ENCODE assay signal across 8 mouse cellular contexts in genomic region chr10:7589592-7590233, GRCm38 (mm10). TPM values are rescaled to one million over a fixed set of nuclear protein-coding genes. Genes with fewer than 3 reads are reported as not detected.
DNase-seq lines count a peak whose midpoint lies in the region; ATAC-seq and TF ChIP-seq lines count a peak whose summit lies in the region.

Lrp11 (plus strand) TSS chr10:7589800.

- H3K4me3 ChIP-seq in ES-Bruce4 (ENCODE audit: low read depth, low read length): peak within 1 kb of the TSS; percentile 94
- H3K4me3 ChIP-seq in forebrain, embryonic 13.5 days: peak within 1 kb of the TSS; percentile 87
- peak within 1 kb of the TSS; percentile 90 for H3K4me3 ChIP-seq in neural tube, embryonic 15.5 days (replicated peaks)

- ATAC-seq in cerebellum, adult (ENCODE audit: insufficient number of reproducible peaks, low FRiP score, low TSS enrichment): peak; percentile 96
- peak; percentile 98 for ATAC-seq in forebrain, embryonic 13.5 days
- ATAC-seq in neural tube, embryonic 15.5 days (ENCODE audit: low FRiP score): peak; percentile 97

- TF ChIP-seq CTCF in ES-Bruce4 (IDR thresholded peaks at IDR 0.05; ENCODE audit: low read depth, low read length): no peak

- DNase-seq in heart, postnatal 10 days: peak; percentile 95
- DNase-seq in layer of hippocampus, adult 11-12 months (ENCODE audit: low spot score): peak; percentile 87
- peak; percentile 89 to 90 for DNase-seq in lung, adult 18-20 months
- DNase-seq in testis, postnatal 14 days (ENCODE audit: low spot score): peak; percentile 86

- TF ChIP-seq EP300 in ES-Bruce4 (IDR thresholded peaks at IDR 0.05; ENCODE audit: insufficient read depth, low read depth, low read length): no peak

- peaks cover 4% of the 10 kb centered on the region for H3K4me1 ChIP-seq in ES-Bruce4 (ENCODE audit: control insufficient read depth, insufficient read depth, low read length)
- H3K4me1 ChIP-seq in forebrain, embryonic 13.5 days: peaks cover 27% of the 10 kb centered on the region
- H3K4me1 ChIP-seq in neural tube, embryonic 15.5 days: peaks cover 30% of the 10 kb centered on the region

- H3K9ac ChIP-seq in ES-Bruce4 (ENCODE audit: low read depth, poor library complexity, severe bottlenecking): peak within 1 kb of the TSS; percentile 87
- peak within 1 kb of the TSS; percentile 82 for H3K9ac ChIP-seq in forebrain, embryonic 13.5 days
- H3K9ac ChIP-seq in neural tube, embryonic 15.5 days (replicated peaks): peak within 1 kb of the TSS; percentile 77

- H3K9me3 ChIP-seq in ES-Bruce4 (replicated peaks; ENCODE audit: control insufficient read depth, insufficient read depth, low read length, poor library complexity, severe bottlenecking): no peaks in the 10 kb centered on the region
- no peaks in the 10 kb centered on the region for H3K9me3 ChIP-seq in forebrain, embryonic 13.5 days (replicated peaks)
- H3K9me3 ChIP-seq in neural tube, embryonic 15.5 days (replicated peaks): no peaks in the 10 kb centered on the region

- TF ChIP-seq POLR2A in ES-Bruce4 (IDR thresholded peaks at IDR 0.05; ENCODE audit: insufficient read depth, low read length): peak; percentile 71

- H3K27ac ChIP-seq in ES-Bruce4 (ENCODE audit: insufficient read depth, low read length): no peak within 1 kb of the TSS
- H3K27ac ChIP-seq in forebrain, embryonic 13.5 days: peak within 1 kb of the TSS; percentile 75
- H3K27ac ChIP-seq in neural tube, embryonic 15.5 days (replicated peaks): peak within 1 kb of the TSS; percentile 91

- H3K27me3 ChIP-seq in ES-Bruce4 (ENCODE audit: control insufficient read depth, insufficient read depth, low read length, poor library complexity, severe bottlenecking): no peaks in the 10 kb centered on the region
- H3K27me3 ChIP-seq in forebrain, embryonic 13.5 days: peaks cover 14% of the 10 kb centered on the region; the same call in 1 of the 2 replicates
- H3K27me3 ChIP-seq in neural tube, embryonic 15.5 days (replicated peaks): no peaks in the 10 kb centered on the region

- intact Hi-C loops in heart, postnatal 10 days (cut with DNase I): no loop called here

- WGBS in forebrain, embryonic 13.5 days: under 1% methylated on average over 60 of the region's 76 CpGs
- under 1% methylated on average over 70 of the region's 76 CpGs for whole genome bisulfite sequencing in neural tube, embryonic 15.5 days

- H3K4me2 ChIP-seq in forebrain, embryonic 13.5 days: peak within 1 kb of the TSS; percentile 99
- H3K4me2 ChIP-seq in neural tube, embryonic 15.5 days: peak within 1 kb of the TSS; percentile 94

- H3K36me3 ChIP-seq in ES-Bruce4 (ENCODE audit: control insufficient read depth, insufficient read depth, low read length, poor library complexity, severe bottlenecking): no peaks in the 10 kb centered on the region
- H3K36me3 ChIP-seq in forebrain, embryonic 13.5 days (ENCODE audit: poor library complexity, severe bottlenecking): no peaks in the 10 kb centered on the region
- H3K36me3 ChIP-seq in neural tube, embryonic 15.5 days: no peaks in the 10 kb centered on the region

RNA-seq across cellular contexts. Expression of gene Lrp11, which starts in this region (rescaled TPM):
- polyA plus RNA-seq in ES-Bruce4 (2011; ENCODE audit: insufficient read depth, insufficient read length, low read depth, missing spikeins): 31.2 and 37.4 TPM in 2 replicates
- polyA plus RNA-seq in forebrain, embryonic 13.5 days (2015; fragmentation: Nextera tagmentation; extraction: Ambion mirVana): 20.4 and 20.8 TPM in 2 replicates
- 1 to 10 TPM; 2.2 to 2.4 TPM for total RNA-seq in heart, postnatal 10 days (2021)
- 37.6 and 49.1 TPM in 2 replicates for polyA plus RNA-seq in neural tube, embryonic 15.5 days (2015; fragmentation: Nextera tagmentation; extraction: Ambion mirVana)
